Mouse (Mus musculus): ENCODE measurements at regions not wholly inside any gene's neighbourhood (a gene's known extent, or its start where the extent isn't known, plus 50 kb on each side); places are given as distances from the start of the nearest gene placed in this dataset.
"Not testable (repeated sequence)": the region's sequence is repeated elsewhere in the genome, so short reads cannot be mapped to it uniquely, and the experiment has no call there.

DNA sequence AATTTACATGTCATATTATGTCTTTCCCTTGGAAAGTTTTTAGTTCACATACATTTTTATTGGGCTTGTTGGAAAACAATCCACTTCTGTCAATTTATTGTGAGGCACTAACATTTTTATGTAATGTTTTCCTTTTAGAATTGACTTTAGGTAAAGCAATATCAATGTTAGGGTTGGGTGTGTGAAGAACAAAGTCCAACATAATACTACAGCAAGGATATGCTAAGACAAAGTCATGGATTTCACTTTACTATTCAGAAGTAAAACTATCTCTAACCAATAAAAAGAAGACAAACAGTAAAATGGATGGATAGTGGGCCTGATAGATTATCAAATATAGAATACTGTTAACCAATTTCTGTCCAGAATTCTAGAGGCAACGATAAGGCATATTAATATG, 208.4 kb downstream of the Amd2 start:
- H3K27ac ChIP-seq (replicated peaks; ENCODE audit: low read depth, low read length): no peak overlapping the region
- no peak overlapping the region for H3K4me3 ChIP-seq (ENCODE audit: low read depth, low read length)
- H3K4me2 ChIP-seq (ENCODE audit: low read depth, low read length): no peak overlapping the region
- H3K36me3 ChIP-seq (ENCODE audit: control insufficient read depth, insufficient read depth, low read length): no peaks in the 10 kb centered on the region
- no peaks in the 10 kb centered on the region for H3K4me1 ChIP-seq (ENCODE audit: control insufficient read depth, insufficient read depth, low read length)
- DNase-seq (ENCODE audit: low spot score): no peak
- no peaks in the 10 kb centered on the region for H3K9me3 ChIP-seq (ENCODE audit: control insufficient read depth, low read length)
- H3K9ac ChIP-seq (ENCODE audit: low read depth, low read length): no peak overlapping the region
- no peak for ATAC-seq (ENCODE audit: low read depth)
- 80% methylated on average over 1 of the region's 1 CpGs for WGBS
- no peaks in the 10 kb centered on the region for H3K27me3 ChIP-seq (replicated peaks; ENCODE audit: control insufficient read depth, insufficient read depth, low read length)

DNA sequence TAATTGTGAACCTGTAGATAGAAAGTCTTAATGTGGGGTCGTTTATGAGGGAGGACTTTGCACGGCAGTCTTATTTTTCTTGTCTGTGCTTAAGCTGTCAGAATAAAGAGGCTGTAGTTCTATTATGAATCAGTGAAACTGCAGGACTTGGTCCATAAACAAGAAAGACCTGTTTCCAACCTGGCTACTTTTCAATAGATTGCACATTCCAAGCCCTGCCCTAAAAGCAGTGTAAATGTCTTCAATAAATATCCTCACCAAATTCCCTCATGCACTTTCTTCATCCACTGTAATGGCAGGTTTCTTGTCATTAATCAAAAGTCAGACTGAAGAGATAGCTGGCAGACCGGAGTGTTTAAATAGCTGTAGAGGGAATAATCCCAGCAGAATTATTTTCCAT, 209.1 kb downstream of the Amd2 start:
- no peak overlapping the region for H3K4me2 ChIP-seq (ENCODE audit: low read depth, low read length)
- ATAC-seq (ENCODE audit: low read depth): peak; percentile 65; the same call in 1 of the 2 replicates
- DNase-seq (ENCODE audit: low spot score): peak; percentile 65
- no peak overlapping the region for H3K9ac ChIP-seq (ENCODE audit: low read depth, low read length)
- H3K27ac ChIP-seq (replicated peaks; ENCODE audit: low read depth, low read length): no peak overlapping the region
- no peaks in the 10 kb centered on the region for H3K4me1 ChIP-seq (ENCODE audit: control insufficient read depth, insufficient read depth, low read length)
- 53% methylated on average over 3 of the region's 3 CpGs for WGBS
- no peaks in the 10 kb centered on the region for H3K9me3 ChIP-seq (ENCODE audit: control insufficient read depth, low read length)
- H3K27me3 ChIP-seq (replicated peaks; ENCODE audit: control insufficient read depth, insufficient read depth, low read length): no peaks in the 10 kb centered on the region
- no peaks in the 10 kb centered on the region for H3K36me3 ChIP-seq (ENCODE audit: control insufficient read depth, insufficient read depth, low read length)
- H3K4me3 ChIP-seq (ENCODE audit: low read depth, low read length): no peak overlapping the region

DNA sequence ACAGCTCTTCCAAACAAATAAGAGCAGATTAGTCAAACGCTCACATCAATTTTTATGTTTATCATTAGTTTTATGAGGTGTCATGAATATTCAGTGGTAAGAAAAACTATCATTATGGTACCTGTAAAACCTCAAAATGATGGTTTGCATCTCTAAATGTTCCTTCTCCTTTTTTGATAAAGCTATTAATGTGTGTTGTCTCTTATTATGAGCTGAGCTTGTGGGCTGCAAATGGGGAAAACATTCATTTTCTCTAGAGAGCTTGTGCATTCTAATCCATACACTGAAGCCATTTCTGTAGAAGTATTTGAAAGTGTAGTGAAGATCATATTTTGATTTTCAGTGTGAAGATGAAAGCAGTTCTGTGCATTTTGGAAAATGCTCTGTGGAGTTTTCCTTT, 209.6 kb downstream of the Amd2 start:
- H3K4me2 ChIP-seq (ENCODE audit: low read depth, low read length): no peak overlapping the region
- no peak overlapping the region for H3K4me3 ChIP-seq (ENCODE audit: low read depth, low read length)
- no peaks in the 10 kb centered on the region for H3K36me3 ChIP-seq (ENCODE audit: control insufficient read depth, insufficient read depth, low read length)
- no peaks in the 10 kb centered on the region for H3K9me3 ChIP-seq (ENCODE audit: control insufficient read depth, low read length)
- ATAC-seq (ENCODE audit: low read depth) (no peak), DNase-seq (ENCODE audit: low spot score) (no peak)
- no peak overlapping the region; the same call in 1 of the 2 replicates for H3K27ac ChIP-seq (replicated peaks; ENCODE audit: low read depth, low read length)
- no peaks in the 10 kb centered on the region for H3K4me1 ChIP-seq (ENCODE audit: control insufficient read depth, insufficient read depth, low read length)
- no peak overlapping the region for H3K9ac ChIP-seq (ENCODE audit: low read depth, low read length)
- WGBS: 86% methylated on average over 1 of the region's 1 CpGs
- H3K27me3 ChIP-seq (replicated peaks; ENCODE audit: control insufficient read depth, insufficient read depth, low read length): no peaks in the 10 kb centered on the region

DNA sequence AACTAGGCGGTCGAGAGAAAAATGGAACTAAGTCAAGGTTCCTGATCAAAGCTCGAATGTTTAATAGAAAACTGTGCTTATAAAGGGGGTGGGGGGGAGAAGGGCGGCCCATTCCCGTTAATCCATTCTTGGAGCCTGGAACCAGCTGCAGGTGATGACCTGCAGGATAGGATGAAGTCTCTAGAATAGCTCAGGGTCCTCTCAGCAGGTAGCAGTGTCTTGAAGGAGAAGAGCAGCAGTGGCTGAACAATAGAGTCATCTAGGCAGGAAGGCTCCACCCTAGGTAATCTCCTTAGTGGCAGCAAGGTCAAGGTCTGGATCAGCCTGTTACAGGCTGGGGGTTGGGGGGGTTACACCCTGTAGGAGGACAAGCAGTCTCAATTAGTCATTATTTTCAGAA, 232.9 kb downstream of the Amd2 start:
- DNase-seq (ENCODE audit: low spot score); H3K36me3 ChIP-seq (ENCODE audit: control insufficient read depth, insufficient read depth, low read length); H3K4me1 ChIP-seq (ENCODE audit: control insufficient read depth, insufficient read depth, low read length); H3K4me2 ChIP-seq (ENCODE audit: low read depth, low read length); H3K9me3 ChIP-seq (ENCODE audit: control insufficient read depth, low read length); H3K4me3 ChIP-seq (ENCODE audit: low read depth, low read length); H3K9ac ChIP-seq (ENCODE audit: low read depth, low read length); H3K27me3 ChIP-seq (replicated peaks; ENCODE audit: control insufficient read depth, insufficient read depth, low read length); ATAC-seq (ENCODE audit: low read depth); H3K27ac ChIP-seq (replicated peaks; ENCODE audit: low read depth, low read length): not testable (repeated sequence)
- 69% methylated on average over 5 of the region's 5 CpGs for WGBS

DNA sequence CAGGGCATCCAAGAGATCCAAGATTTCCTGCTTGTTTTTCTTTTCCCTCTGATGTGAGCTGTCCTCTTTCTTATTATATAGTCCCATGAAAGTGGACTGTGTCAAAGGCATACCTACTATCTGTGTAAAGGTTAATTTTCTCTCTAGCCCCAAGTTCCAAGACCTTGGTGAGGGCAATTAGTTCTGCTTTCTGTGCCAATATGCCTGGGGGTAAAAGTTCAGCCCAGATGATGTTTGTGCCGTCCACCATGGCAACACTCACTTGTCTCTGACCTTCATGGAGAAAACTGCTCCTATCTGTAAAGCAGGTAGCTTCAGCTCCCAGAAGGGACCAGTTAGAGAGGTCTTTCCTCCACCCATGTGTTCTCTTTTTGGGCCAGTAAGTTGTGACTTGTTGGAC, 265.2 kb downstream of the Amd2 start:
- DNase-seq (ENCODE audit: low spot score) (no peak), ATAC-seq (ENCODE audit: low read depth) (no peak)
- H3K27ac ChIP-seq (replicated peaks; ENCODE audit: low read depth, low read length): no peak overlapping the region
- 50% methylated on average over 1 of the region's 1 CpGs for WGBS
- H3K36me3 ChIP-seq (ENCODE audit: control insufficient read depth, insufficient read depth, low read length): no peaks in the 10 kb centered on the region
- H3K27me3 ChIP-seq (replicated peaks; ENCODE audit: control insufficient read depth, insufficient read depth, low read length): no peaks in the 10 kb centered on the region
- H3K9me3 ChIP-seq (ENCODE audit: control insufficient read depth, low read length): no peaks in the 10 kb centered on the region
- H3K4me2 ChIP-seq (ENCODE audit: low read depth, low read length): no peak overlapping the region
- no peak overlapping the region for H3K4me3 ChIP-seq (ENCODE audit: low read depth, low read length)
- no peak overlapping the region for H3K9ac ChIP-seq (ENCODE audit: low read depth, low read length)
- H3K4me1 ChIP-seq (ENCODE audit: control insufficient read depth, insufficient read depth, low read length): no peaks in the 10 kb centered on the region

DNA sequence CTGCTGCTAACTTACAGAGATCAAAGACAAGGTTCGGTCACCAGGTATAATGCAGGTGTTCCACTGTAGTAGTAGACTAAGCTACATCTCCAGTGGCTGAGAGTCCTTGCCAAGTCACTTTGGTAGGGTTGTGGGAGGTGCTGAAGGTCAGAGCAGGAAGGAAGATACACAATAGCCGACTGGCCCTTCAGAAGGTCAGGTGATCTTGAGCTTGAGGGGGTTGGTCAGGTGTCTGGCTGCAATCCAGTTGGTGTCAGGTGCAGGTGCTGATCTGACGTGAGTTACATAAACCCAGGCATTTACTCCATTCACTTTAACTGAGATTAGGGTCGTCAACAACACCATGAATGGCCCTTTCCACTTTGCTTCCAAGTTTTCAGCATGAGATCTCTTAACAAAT, 266.8 kb downstream of the Amd2 start:
- H3K4me1 ChIP-seq (ENCODE audit: control insufficient read depth, insufficient read depth, low read length): no peaks in the 10 kb centered on the region
- H3K4me2 ChIP-seq (ENCODE audit: low read depth, low read length): no peak overlapping the region
- H3K27ac ChIP-seq (replicated peaks; ENCODE audit: low read depth, low read length): no peak overlapping the region
- WGBS: 74% methylated on average over 4 of the region's 4 CpGs
- no peak overlapping the region for H3K4me3 ChIP-seq (ENCODE audit: low read depth, low read length)
- no peaks in the 10 kb centered on the region for H3K27me3 ChIP-seq (replicated peaks; ENCODE audit: control insufficient read depth, insufficient read depth, low read length)
- no peak overlapping the region for H3K9ac ChIP-seq (ENCODE audit: low read depth, low read length)
- H3K36me3 ChIP-seq (ENCODE audit: control insufficient read depth, insufficient read depth, low read length): no peaks in the 10 kb centered on the region
- no peaks in the 10 kb centered on the region for H3K9me3 ChIP-seq (ENCODE audit: control insufficient read depth, low read length)
- DNase-seq (ENCODE audit: low spot score) (no peak), ATAC-seq (ENCODE audit: low read depth) (no peak)

DNA sequence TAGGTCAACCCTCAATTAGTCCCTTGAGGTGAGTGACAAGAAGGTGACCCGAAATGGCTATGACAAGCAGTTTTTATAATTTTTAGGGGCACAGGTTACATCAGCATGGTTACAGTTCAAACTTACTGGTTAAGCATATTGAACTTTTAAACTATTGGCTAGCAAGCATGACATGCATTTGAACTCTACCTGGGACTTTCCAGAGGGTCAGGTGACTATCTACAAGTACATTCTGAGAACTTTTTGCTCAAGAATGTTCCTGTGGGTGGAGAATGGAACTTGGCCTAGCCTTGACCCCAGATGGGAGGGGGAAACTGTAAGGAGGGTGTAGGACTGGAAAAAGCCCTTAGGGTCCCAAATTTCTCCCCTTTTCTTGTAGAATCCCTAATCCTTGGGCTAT, 267.8 kb downstream of the Amd2 start:
- Histone ChIP-seq H3K9me3 (ENCODE audit: control insufficient read depth, low read length) (no peaks in the 10 kb centered on the region), H3K4me3 (ENCODE audit: low read depth, low read length) (no peak overlapping the region), H3K9ac (ENCODE audit: low read depth, low read length) (no peak overlapping the region), H3K4me2 (ENCODE audit: low read depth, low read length) (no peak overlapping the region), H3K27ac (replicated peaks; ENCODE audit: low read depth, low read length) (no peak overlapping the region), H3K27me3 (replicated peaks; ENCODE audit: control insufficient read depth, insufficient read depth, low read length) (no peaks in the 10 kb centered on the region), H3K36me3 (ENCODE audit: control insufficient read depth, insufficient read depth, low read length) (no peaks in the 10 kb centered on the region), H3K4me1 (ENCODE audit: control insufficient read depth, insufficient read depth, low read length) (no peaks in the 10 kb centered on the region)
- ATAC-seq (ENCODE audit: low read depth): no peak
- WGBS: 85% methylated on average over 1 of the region's 1 CpGs
- DNase-seq (ENCODE audit: low spot score): no peak
